Mouse (Mus musculus): Measurements from ENCODE around the gene Ywhab.

DNA sequence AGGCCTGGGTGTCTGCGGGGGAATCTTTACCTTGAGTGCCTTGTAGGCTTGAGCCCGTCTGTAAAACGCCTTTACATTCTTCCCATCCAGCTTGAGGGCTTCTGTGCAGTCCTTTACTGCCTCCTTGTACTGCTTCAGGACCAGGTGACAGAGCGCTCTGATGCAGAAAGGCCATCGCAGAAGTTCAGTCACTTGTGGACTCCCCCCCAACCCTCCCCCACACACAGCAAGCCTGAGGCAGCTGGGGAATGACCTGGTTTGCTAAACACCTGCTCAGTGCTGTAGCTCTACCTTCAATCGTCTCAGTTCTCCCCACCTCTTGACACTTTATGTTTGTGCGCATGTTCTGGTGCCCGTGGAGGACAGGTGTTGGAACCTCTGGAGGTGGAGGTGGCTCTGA is 59.9 kb downstream of the Ywhab start:
- TF ChIP-seq POLR2A (IDR thresholded peaks at IDR 0.05; ENCODE audit: low read depth, low read length) (no peak), CTCF (IDR thresholded peaks at IDR 0.05; ENCODE audit: borderline replicate concordance, insufficient read depth, low read length) (no peak)
